Mouse (Mus musculus) heart, postnatal 36 days (tissue): ENCODE measurements around the gene Egfr. TPM values are rescaled to one million over a fixed set of nuclear protein-coding genes. Genes with fewer than 3 reads are reported as not detected.

ENCODE experiments used
- DNase-seq, 2 experiments: peaks; one replicate each; pipeline ENCODE4 v3.0.0; 2021 to 2022
- intact Hi-C: fragments of 180-260 bp; cut with DNase I; formaldehyde crosslinking; loops from one replicate; pipeline ENCODE4 v1.15.1; 2025
- total RNA-seq, 2 experiments: library from RNA; stranded (reverse); gene quantifications; 2 replicates each; pipeline ENCODE4 v1.2.3; 2021

Gene Egfr
- total RNA-seq, 2 experiments from 2014 or later: 5.5 to 10.5 TPM

- DNase-seq: no peak
- intact Hi-C loops: no loop called here
Measured at GRCm38 (mm10) chr11:16770966-16771365, 19.0 kb downstream of the Egfr start.

- DNase-seq: no peak
- intact Hi-C loops: no loop called here
Measured at GRCm38 (mm10) chr11:16772717-16773116, 20.7 kb downstream of the Egfr start.

GRCm38 (mm10) chr11:16776967-16777366 is 25.0 kb downstream of the Egfr start:
- DNase-seq: no peak
- intact Hi-C loops: no loop called here

GRCm38 (mm10) chr11:16781604-16782003 is 29.6 kb downstream of the Egfr start:
- DNase-seq: no peak
- intact Hi-C loops: no loop called here

GRCm38 (mm10) chr11:16783926-16784659 is 32.1 kb downstream of the Egfr start:
- intact Hi-C loops: no loop called here
- DNase-seq: no peak

GRCm38 (mm10) chr11:16792638-16793585 is 40.9 kb downstream of the Egfr start:
- no peak for DNase-seq
- intact Hi-C loops: loop anchor here (5.0 to 10.0 kb wide), 2 partner anchors 41 to 268 kb away; partner anchors contain the start of gene Egfr

DNA sequence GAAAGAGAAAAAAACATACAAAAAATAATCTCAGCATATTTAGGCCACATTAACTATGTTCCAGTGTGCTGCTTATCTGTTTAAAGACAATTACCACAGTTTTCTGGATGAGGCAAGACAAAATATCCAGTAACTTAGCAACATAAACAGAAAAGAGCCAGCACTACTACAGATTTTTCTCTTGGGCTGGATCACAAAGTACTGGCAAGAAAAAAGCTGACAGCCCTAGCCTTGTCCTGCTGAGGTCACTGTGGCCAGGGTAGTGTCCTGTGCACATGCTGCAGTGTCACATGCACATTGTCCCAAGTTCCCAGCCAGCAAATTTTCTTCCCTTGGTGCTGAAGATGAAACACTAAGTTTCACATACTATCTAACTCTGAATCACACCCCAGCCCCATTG is 43.0 kb downstream of the Egfr start:
- DNase-seq: peak in 1 of 2 experiments; percentile 35
- intact Hi-C loops: loop anchor here (5.0 to 10.0 kb wide), 2 partner anchors 157 to 270 kb away; partner anchors contain the start of gene Fbxo48

- intact Hi-C loops: loop anchor here (5.0 to 10.0 kb wide), 2 partner anchors 157 to 271 kb away; partner anchors contain the start of gene Fbxo48
- no peak for DNase-seq
Measured at GRCm38 (mm10) chr11:16795513-16795912, 43.5 kb downstream of the Egfr start.

DNA sequence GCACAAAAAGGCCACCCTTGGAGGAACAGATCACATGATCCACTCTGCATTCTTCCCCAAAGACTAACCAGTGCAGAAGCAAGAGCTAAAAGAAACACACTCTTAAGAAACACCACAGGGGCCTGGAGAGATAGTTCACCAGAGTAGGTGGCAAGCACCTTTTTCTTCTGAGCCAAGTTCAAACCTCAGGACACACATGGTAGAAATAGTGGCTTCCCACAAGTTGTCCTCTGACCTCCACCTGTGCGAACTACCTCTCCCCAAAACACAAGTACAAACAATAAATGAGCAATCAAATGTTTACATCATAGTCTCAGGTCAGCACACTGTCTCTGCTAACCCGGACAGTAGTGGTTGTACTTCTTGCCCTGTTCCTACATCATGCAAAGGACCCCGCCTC is 45.5 kb downstream of the Egfr start:
- intact Hi-C loops: loop anchor here (5.0 to 10.0 kb wide), 2 partner anchors 155 to 273 kb away; partner anchors contain the start of gene Fbxo48
- no peak for DNase-seq

GRCm38 (mm10) chr11:16798136-16798535 is 46.1 kb downstream of the Egfr start:
- DNase-seq: peak; percentile 45 to 47
- intact Hi-C loops: loop anchor here (5.0 to 10.0 kb wide), 2 partner anchors 154 to 273 kb away; partner anchors contain the start of gene Fbxo48

GRCm38 (mm10) chr11:16800507-16800906 is 48.5 kb downstream of the Egfr start:
- DNase-seq: peak; percentile 48 to 52
- intact Hi-C loops: no loop called here

DNA sequence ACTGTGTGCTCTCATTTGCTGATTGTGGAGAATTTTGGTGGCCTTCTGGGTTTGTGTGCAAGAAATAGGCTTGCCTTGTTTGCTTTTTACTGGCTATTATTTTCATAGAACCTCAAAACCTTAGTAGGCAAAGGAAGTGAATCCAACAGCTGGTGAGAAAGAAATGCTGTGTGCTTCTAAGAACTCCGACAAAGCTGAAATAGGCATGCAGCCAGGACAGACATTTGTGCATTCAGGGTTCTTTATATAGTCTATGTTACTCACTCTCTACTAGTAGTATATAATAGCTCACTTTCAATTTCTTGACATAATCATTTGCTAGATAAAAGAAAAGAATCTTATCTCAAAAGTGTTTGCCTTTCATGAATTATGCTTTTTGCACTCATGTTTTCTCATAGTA is 50.7 kb downstream of the Egfr start:
- no peak for DNase-seq
- intact Hi-C loops: no loop called here

- DNase-seq: no peak
- intact Hi-C loops: no loop called here
Measured at GRCm38 (mm10) chr11:16804016-16804415, 52.0 kb downstream of the Egfr start.

DNA sequence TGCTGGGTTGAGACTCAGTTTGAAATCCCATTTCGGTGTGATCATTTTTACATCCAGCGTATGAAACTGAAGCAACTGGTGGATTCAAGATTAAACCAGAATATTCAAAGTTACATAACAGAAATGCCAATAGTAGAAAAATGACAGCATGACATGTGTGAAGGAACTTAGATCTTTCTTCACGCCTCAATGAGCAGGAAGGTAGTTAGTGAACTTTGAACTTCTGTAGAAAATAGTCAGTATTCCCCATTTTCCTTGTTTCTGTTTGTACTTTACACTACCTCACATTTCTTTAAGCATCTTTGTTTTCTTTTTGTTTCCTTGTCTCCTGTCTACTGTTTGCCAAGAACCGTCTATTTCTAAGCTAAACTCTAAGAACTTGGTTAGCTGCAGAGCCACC is 53.9 kb downstream of the Egfr start:
- intact Hi-C loops: no loop called here

GRCm38 (mm10) chr11:16809161-16809967 is 57.4 kb downstream of the Egfr start:
- no peak for DNase-seq
- intact Hi-C loops: no loop called here

More for the DNA sequence above, 53.9 kb downstream of the Egfr start:
- DNase-seq: no peak

- intact Hi-C loops: no loop called here
- no peak for DNase-seq
Measured at GRCm38 (mm10) chr11:16810086-16810485, 58.1 kb downstream of the Egfr start.

DNA sequence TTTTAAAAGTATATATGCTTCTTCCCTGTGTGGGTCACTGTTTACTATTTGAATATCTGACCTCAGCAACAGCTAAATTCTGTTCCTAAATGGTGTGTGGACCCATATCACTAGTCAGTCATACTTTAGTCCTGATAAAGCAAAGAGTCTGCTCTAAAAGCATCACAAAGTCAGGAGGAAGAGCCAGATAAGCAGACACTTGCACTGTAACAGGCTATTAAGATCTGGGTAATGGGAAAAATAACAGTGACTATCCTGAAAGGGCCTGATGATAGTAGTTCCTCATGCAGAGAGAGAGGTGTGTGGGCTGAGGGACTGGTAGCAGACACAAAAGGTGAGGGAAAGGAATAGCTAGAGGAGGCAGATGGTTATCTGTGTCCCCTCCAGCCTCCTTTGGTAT is 61.3 kb downstream of the Egfr start:
- intact Hi-C loops: no loop called here
- no peak for DNase-seq

- DNase-seq: no peak
- intact Hi-C loops: no loop called here
Measured at GRCm38 (mm10) chr11:16816414-16816813, 64.4 kb downstream of the Egfr start.

GRCm38 (mm10) chr11:16817336-16818034 is 65.5 kb downstream of the Egfr start:
- intact Hi-C loops: no loop called here
- DNase-seq: no peak

GRCm38 (mm10) chr11:16819424-16819823 is 67.4 kb downstream of the Egfr start:
- intact Hi-C loops: no loop called here
- DNase-seq: no peak
